Mouse (Mus musculus) adrenal gland, adult 2 months (tissue): ENCODE data around the gene Clk2. TPM values are rescaled to one million over a fixed set of nuclear protein-coding genes. Genes with fewer than 3 reads are reported as not detected.
A peak's percentile ranks its signal among the peaks of the same experiment; 100 is the strongest.
"Not testable (repeated sequence)": the region's sequence is repeated elsewhere in the genome, so short reads cannot be mapped to it uniquely, and the experiment has no call there.

Experiments
- DNase-seq: peaks from one replicate; pipeline ENCODE4 v3.0.0; 2021
- polyA plus RNA-seq: library from polyadenylated mRNA; depleted of rRNA; stranded (reverse); fragments of >200 nt; gene quantifications from 2 replicates; pipeline ENCODE4 v1.2.3, GENCODE M21; 2012
- total RNA-seq, 2 experiments: library from RNA; stranded (reverse); gene quantifications; 2 replicates each; pipeline ENCODE4 v1.2.3; 2021

Clk2 gene
- total and polyA plus RNA-seq, 3 experiments: 39.3 to 73.3 (median 63.4) TPM

GRCm38 (mm10) chr3:89159616-89160344 is 4.8 kb upstream of the Clk2 start, which contains the start of gene Hcn3:
TSS of gene Hcn3 (minus strand) at chr3:89160196.
- DNase-seq: peak; percentile 76

GRCm38 (mm10) chr3:89161207-89161606 is 3.4 kb upstream of the Clk2 start:
- DNase-seq: not testable (repeated sequence)

- no peak for DNase-seq
These were observed 2.8 kb upstream of the Clk2 start for GRCm38 (mm10) chr3:89161786-89162185.

GRCm38 (mm10) chr3:89163123-89163522 is 1.5 kb upstream of the Clk2 start:
- peak; percentile 46 for DNase-seq

GRCm38 (mm10) chr3:89163643-89164245 is 851 bp upstream of the Clk2 start:
- no peak for DNase-seq

GRCm38 (mm10) chr3:89165268-89165870 is 774 bp downstream of the Clk2 start:
- DNase-seq: no peak

- DNase-seq: no peak
These were observed 2.4 kb downstream of the Clk2 start for GRCm38 (mm10) chr3:89166945-89167344.

- no peak for DNase-seq
These were observed 10.2 kb downstream of the Clk2 start for GRCm38 (mm10) chr3:89174844-89175243.

GRCm38 (mm10) chr3:89175544-89175943 is 10.9 kb downstream of the Clk2 start:
- no peak for DNase-seq

- DNase-seq: no peak
These were observed 11.8 kb downstream of the Clk2 start for GRCm38 (mm10) chr3:89176421-89176820.

GRCm38 (mm10) chr3:89177242-89178106 is 12.9 kb downstream of the Clk2 start, which contains the start of gene Scamp3:
TSS of gene Scamp3 (plus strand) at chr3:89177473.
- DNase-seq: peak; percentile 90

GRCm38 (mm10) chr3:89178107-89178385 is 13.5 kb downstream of the Clk2 start:
- DNase-seq: no peak

- no peak for DNase-seq
These were observed 14.5 kb downstream of the Clk2 start for GRCm38 (mm10) chr3:89179056-89179455.

- no peak for DNase-seq
These were observed 17.3 kb downstream of the Clk2 start for GRCm38 (mm10) chr3:89181749-89182500.

GRCm38 (mm10) chr3:89182531-89183057 is 18.0 kb downstream of the Clk2 start:
- no peak for DNase-seq

GRCm38 (mm10) chr3:89183058-89183958 is 18.7 kb downstream of the Clk2 start, which contains the start of gene Fam189b:
TSS of gene Fam189b (plus strand) at chr3:89183143.
- peak; percentile 93 for DNase-seq

GRCm38 (mm10) chr3:89183959-89184315 is 19.3 kb downstream of the Clk2 start:
- no peak for DNase-seq

- no peak for DNase-seq
These were observed 22.6 kb downstream of the Clk2 start for GRCm38 (mm10) chr3:89187197-89187596.

- no peak for DNase-seq
These were observed 23.3 kb downstream of the Clk2 start for GRCm38 (mm10) chr3:89187690-89188477.
